Mouse (Mus musculus) brown adipose tissue, adult 24 weeks (tissue): Measurements from ENCODE around the gene Rgmb. TPM values are rescaled to one million over a fixed set of nuclear protein-coding genes. Genes with fewer than 3 reads are reported as not detected.

Source experiments
- H3K27ac ChIP-seq: fragments of 200-500 bp; replicated peaks from 2 replicates; pipeline ENCODE4 v1.5.1; 2012; ENCODE audit warnings: low read depth, mild to moderate bottlenecking, low read length
- H3K4me1 ChIP-seq: fragments of 200-500 bp; 2 replicates; pipeline ENCODE4 v1.6.1; 2012; ENCODE audit warnings: low read length, mixed read lengths; ENCODE audit not compliant: control insufficient read depth, insufficient read depth, insufficient read length
- H3K4me3 ChIP-seq: fragments of 200-500 bp; 2 replicates; pipeline ENCODE4 v1.5.1; 2012; ENCODE audit warnings: low read depth, mild to moderate bottlenecking, low read length, moderate library complexity; ENCODE audit not compliant: insufficient read depth
- polyA plus RNA-seq: library from polyadenylated mRNA; stranded (reverse); fragments of >200 nt; gene quantifications from 2 replicates; pipeline ENCODE4 v1.2.4, GENCODE M21; 2012; ENCODE audit not compliant: missing spikeins, insufficient read depth, insufficient read length

Gene Rgmb
- 8.0 and 8.6 TPM in 2 replicates for polyA plus RNA-seq

DNA sequence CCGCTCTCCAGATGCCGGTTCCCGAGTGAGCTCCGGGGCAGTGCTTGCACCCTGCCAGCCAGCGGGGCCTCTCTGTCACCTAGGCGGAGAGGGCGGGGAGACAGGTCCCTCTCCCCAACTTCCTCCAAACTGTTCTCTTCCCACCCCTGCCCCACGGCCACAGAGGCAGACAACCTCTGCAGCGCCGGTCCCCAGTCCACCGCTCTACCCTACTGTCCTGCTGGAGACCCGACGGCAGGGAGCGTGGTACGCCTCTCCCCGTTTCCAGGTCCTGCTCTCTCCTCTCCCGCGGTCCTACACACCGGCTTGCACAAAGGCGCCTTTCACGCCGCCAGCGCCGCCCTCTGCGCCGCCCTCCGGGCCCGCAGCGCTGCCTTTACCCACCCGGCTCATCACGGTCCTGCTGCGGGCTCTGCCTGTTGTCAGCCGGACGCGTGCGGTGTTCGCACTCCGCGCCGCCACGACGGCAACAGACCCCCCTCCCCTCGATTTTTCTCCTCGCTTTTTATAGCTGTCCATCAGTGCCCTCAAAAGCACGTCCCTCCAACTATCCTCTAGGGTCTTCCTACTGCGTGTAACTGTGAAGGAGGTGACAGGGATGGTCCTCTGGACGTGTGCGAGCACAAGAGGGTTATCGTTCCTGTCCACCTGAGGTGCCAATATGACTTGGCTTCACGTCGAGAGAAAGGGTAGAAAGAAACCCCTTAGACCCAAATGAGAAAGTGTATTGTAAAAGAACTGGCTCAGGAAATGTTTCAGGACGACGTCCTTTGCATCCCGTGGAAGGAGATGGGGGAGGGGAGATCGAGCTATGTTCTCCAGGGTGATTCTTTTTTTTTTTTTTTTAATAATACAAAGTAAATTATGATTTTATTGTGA lies at the start of gene Rgmb:
Gene Rgmb (minus strand): TSS at position 274 of the 879 bp plus-strand sequence.
- H3K4me1 ChIP-seq = no peaks in the 10 kb centered on the region
- H3K27ac ChIP-seq = peak within 1 kb of the TSS; percentile 83

DNA sequence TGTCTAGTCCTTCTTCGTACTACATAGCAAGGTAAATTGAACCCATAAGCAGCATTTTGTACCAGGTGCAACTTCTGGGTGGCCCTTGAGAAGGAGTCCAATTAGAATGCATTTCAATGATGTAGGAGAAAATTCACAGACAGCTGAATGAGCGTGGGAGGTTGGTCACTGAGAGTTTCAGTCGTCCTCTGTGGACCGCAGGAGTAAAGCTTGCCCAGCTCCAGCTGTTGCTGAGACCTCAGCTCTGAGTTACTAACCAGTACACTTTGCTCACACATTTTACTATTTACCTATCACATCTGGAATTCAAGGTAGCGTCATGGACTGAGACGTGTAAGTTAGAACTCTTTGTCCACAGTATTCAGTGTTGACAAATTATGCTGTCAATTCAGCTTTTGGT lies 43.9 kb upstream of the Rgmb start:
- peaks cover 3% of the 10 kb centered on the region for H3K4me1 ChIP-seq
- H3K4me3 ChIP-seq = no peak overlapping the region
- no peak overlapping the region for H3K27ac ChIP-seq

More for the DNA sequence above, at the start of gene Rgmb:
- H3K4me3 ChIP-seq = peak within 1 kb of the TSS; percentile 83

DNA sequence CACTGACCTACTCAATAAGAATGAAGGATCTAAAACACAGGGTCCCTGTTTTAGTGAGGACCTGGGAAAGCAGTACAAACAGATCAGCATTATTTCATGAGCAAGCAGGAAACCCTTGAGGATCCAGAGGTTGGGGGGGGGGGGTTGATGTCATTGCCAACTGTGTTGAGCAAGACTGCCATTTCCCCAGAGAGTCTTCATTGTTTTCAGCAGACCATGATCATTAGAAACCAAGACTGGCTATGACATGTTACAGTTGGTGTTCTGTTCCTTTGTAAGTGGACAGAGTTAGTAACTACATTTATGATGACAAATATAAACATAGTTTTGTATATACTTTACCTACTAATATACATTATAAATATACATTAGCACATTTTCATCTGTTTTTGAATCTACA lies 41.3 kb upstream of the Rgmb start:
- Histone ChIP-seq H3K4me3 (no peak overlapping the region), H3K4me1 (peaks cover 3% of the 10 kb centered on the region), H3K27ac (no peak overlapping the region)

DNA sequence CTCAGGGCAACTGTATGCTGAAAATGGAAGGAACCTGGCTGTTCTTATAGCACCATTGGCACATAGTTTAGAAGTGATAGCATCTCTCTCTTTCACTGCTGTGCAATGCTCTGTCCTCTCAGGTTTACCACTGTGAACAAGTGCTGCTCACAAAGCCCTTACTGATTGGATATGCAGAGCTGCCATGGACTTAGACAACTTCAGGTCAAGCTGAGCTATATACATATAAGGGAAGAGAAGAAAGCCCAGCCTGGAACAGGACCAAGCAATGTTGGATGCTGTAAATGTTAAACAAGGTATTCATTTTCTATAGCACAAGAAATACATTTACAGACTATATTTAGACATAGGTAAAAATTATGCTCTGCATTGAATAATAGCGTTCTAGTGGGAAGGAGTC lies 34.4 kb upstream of the Rgmb start:
- Histone ChIP-seq H3K27ac (no peak overlapping the region), H3K4me3 (no peak overlapping the region), H3K4me1 (no peaks in the 10 kb centered on the region)

DNA sequence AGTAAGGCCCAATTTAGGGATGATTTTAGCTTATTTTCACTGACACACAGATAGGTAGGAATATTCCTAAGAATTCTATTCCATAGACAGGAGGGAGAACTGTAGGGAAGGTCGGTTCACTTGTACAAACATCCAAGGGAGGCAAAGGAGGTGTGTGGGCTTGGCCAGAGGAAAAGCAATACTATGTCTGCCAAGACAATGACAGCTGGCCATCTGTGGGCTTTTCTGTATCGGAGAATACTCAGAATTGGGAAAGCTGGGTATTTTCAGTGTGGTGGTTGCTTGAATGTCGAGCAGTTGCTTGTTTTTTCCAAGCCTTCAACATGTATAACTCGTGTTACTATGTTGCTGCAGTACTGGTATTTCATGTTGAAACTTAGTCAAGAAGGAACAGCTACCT lies 31.5 kb upstream of the Rgmb start:
- Histone ChIP-seq H3K4me3 (no peak overlapping the region), H3K27ac (no peak overlapping the region), H3K4me1 (no peaks in the 10 kb centered on the region)

DNA sequence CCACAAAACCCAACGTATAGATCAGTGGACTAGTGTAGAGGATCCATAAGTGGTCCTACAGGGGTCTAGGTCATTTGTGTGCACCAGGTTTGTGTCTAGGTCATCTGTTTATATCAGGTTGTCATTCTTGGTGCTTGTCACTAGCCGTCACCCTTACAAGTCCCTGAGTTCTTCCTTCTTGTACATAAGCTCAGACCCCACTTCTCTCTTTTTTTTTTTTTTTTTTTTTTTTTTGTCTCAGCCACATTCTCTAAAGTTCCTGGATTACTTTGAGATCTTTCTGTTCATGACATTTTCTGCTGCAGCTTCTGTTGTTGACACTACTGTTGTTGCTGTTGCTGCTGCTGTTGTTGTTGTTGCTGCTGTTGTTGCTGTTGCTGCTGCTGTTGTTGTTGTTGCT lies 22.3 kb upstream of the Rgmb start:
- H3K27ac ChIP-seq = no peak overlapping the region
- no peak overlapping the region for H3K4me3 ChIP-seq
- H3K4me1 ChIP-seq = no peaks in the 10 kb centered on the region

- Histone ChIP-seq H3K27ac (no peak overlapping the region), H3K4me3 (no peak overlapping the region), H3K4me1 (no peaks in the 10 kb centered on the region)
These were observed 19.7 kb upstream of the Rgmb start for GRCm38 (mm10) chr17:15850544-15850943.

GRCm38 (mm10) chr17:15841425-15841824 lies 10.6 kb upstream of the Rgmb start:
- no peak overlapping the region for H3K4me3 ChIP-seq
- no peak overlapping the region for H3K27ac ChIP-seq
- no peaks in the 10 kb centered on the region for H3K4me1 ChIP-seq

DNA sequence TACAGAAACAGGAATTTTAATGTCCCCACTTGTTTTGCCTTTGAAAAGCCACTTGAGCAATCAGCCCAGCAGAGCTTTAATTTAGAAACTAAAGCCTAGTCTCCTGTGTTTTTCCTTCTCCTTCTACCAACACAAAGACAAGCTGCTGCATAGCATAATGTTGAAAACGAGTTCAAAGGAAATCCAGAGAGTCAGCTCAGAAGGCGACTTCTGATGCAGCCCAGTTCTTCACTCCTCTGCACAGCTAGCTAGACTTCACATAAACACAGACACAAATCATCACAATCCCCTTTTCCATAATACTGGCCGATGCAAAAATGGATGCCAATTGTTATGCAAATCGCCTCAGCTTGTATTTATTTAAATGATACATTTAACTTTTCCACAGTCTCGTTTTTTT lies 1.6 kb upstream of the Rgmb start:
- Histone ChIP-seq H3K4me1 (no peaks in the 10 kb centered on the region), H3K4me3 (no peak overlapping the region)

DNA sequence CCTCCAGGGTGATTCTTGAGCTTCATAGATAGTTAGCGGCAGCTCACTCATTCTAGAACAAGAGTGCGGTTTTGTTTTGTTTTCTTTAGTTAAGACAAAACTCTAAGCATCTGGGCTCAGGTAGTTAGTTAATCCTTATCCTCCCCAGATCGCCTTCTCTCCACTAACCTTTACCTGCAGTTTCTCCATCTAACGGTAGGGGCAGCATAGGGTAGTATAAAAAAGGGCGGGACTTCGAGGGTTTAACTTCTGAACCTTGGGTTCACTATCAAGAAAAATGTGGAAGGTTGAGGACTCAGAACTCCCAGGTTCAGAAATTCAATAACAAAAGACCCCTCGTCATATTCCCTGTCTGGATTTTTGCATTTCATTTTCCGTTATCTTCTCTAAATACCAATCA lies 971 bp upstream of the Rgmb start:
- Histone ChIP-seq H3K4me3 (no peak overlapping the region), H3K27ac (no peak overlapping the region), H3K4me1 (no peaks in the 10 kb centered on the region)

More for the DNA sequence above, 1.6 kb upstream of the Rgmb start:
- no peak overlapping the region for H3K27ac ChIP-seq

DNA sequence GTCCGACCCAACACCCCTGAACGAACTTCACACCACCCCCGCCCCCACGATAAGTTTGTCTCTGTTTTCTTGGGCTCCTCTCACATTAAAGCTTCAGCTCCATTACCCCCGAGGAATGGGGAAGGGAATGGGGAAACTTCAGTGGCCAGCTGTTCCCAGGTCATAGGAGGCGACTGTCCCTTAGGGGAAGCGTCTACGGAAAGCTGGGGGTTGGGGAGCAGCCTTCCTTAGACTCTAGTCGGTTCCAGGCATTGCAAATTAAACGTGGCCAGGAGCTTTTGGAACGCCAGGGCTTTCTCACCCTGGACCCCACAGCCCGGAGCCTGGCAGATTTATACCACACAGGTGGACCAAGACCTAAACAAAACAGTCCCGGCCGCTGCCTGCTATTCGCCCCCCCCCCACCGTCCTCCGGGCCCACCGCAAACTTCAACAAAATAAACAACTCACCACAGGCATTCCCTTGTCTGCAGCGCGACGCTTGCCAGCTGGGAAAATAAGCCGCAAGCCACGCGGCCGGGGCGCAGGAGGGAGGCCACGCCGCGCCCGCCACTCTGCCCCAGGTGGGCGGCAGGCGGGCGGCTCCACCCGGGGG lies 571 bp downstream of the Rgmb start:
- Histone ChIP-seq H3K27ac (peak overlapping the region; percentile 83), H3K4me3 (peak overlapping the region; percentile 83), H3K4me1 (no peaks in the 10 kb centered on the region)

DNA sequence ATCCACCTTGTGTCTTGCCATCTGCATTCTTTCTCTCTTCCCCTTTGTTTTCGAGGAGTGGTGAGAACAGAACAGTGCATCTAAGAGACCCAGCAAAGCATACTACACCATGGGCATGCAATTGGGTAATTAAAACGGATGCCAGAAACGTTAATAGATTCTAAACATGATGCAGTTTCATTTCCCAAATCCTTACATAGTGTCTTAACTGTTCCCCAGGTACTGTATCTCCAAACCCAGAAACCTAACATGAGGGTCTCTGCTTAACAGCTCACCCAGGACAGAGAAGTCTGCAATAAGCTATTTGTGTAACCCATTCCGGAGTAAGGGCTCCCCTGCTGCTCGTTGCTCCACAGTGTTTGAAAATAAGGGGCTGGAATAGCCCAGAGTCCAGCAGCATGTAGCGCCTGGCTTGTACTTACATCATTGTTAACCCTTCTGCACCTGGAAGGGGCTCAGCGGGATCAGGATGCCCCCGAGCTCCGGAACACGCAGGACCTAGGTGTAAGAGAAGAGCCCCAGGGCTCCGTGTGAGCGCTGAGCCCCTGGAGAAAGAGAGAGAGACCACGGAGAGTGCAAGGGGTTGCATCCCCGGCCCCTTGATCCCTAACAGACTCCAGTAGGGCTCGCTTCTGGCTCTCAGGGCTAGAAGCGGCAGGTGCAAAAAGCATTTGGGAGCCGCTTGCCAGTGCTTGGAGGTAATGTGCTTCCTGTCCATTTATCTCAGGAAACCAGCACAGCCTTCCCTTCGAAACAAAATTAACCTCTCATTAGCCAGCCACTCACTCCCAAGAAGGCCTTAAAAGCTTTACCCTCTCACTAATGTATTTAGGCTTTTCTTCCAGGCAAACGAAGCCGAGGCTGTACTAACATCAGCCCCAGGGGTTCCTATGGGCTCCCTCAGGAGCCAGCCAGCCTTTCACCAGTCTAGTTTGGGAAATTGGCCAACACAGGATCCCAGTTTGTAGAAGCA lies 1.4 kb downstream of the Rgmb start:
- Histone ChIP-seq H3K4me3 (peak overlapping the region; percentile 83), H3K27ac (peak overlapping the region; percentile 83), H3K4me1 (no peaks in the 10 kb centered on the region)

- Histone ChIP-seq H3K4me3 (no peak overlapping the region), H3K4me1 (peaks cover under 1% of the 10 kb centered on the region; the same call in 1 of the 2 replicates), H3K27ac (no peak overlapping the region)
These were observed 2.5 kb downstream of the Rgmb start for GRCm38 (mm10) chr17:15828131-15828917.

DNA sequence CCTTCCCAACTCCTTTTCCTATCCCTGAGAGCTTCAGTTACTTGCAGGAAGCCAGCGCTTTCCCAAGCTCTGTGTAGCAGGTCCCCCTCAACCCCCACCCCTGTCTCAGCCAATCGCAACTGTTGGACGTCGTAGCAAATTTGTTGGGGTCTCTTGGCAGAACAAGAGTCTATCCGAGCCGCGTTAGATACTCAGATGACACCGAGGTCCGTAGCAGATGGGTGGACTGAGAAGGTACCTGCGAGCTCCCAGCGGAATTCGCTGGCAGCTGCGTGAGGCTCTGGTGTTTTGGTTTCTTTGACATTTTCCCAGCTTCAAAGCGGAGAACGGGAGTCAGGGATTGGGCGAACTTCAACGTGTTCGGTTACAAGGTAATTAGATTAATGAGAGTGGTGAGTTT lies 3.9 kb downstream of the Rgmb start:
- H3K4me1 ChIP-seq = peaks cover 9% of the 10 kb centered on the region
- H3K4me3 ChIP-seq = peak overlapping the region; percentile 74
- H3K27ac ChIP-seq = peak overlapping the region; percentile 78
